Mouse (Mus musculus): Measurements from ENCODE around the gene Odf3l1. TPM values are rescaled to one million over a fixed set of nuclear protein-coding genes. Genes with fewer than 3 reads are reported as not detected.

The Odf3l1 gene
- polyA plus RNA-seq, 1 experiment = 0.22 TPM

DNA sequence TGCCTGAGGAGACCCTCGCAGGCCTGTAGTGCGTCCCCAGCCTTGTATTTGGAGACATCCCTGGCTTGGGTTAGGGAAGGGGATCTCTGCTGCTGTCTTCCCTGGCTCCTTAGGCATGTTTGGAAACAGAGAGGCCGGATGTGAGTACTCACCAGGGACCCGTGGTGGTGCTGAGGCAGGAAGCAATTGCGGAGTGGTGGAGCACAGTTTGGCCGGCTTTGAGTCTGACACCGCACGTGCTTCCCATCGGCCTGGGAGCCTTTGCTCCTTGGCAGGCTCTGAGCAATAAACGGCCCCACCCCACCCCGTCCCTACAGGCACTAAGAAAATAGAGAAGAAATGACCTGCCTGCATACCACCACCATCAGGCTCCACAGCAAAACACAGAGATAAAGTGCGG lies 18.3 kb upstream of the Odf3l1 start:
- DNase-seq (ENCODE audit: extremely low spot score in 1 of 2, low spot score in 1 of 2) = no peak

DNA sequence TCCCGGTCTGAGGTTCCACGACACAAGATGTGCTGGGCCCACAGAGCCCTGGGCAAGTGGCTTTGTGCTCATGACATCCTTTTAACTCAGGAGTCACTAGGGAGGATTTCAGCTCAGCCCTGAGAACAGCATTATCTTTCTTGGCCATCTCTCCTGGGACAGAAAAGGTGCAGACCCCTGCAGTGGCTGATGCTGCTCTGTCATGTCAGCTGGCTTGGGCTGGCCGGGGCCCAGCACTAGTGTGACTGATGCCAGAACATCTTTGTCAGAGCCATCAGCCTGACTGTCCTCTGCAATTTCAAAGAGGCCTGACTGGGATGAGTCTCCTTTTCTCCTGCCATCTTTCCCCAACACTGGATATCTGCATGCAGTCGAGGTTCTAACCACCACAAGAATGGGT lies 17.8 kb upstream of the Odf3l1 start:
- no peak for DNase-seq (ENCODE audit: extremely low spot score in 1 of 2, low spot score in 1 of 2)

DNA sequence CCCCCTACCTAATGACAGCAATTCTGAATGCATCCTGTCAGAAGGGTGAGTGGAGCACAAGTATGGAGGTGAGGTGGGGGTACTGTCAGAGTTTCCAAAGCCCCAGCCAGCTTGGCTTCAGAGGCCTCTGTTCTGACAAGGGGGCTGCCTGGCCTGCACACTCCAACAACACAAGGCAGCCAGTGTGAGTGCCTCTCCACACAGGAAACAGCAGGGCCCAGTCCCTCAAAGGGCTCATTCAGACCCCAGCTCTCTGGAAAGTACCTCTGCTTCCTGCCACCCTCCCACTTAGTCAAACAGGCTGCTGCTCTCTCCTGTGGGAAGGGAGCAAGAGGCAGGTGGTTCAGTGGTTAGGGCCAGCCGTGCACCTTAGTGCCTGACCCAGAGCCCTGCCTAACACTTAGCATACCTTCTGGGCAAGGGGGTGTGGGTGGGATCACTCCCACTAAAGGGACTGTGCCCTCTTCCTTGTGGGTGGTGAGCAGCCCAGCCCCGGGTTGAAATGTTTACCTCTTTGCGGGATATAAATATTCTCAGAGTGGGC lies 17.1 kb upstream of the Odf3l1 start:
- DNase-seq (ENCODE audit: extremely low spot score in 1 of 2, low spot score in 1 of 2) = no peak

DNA sequence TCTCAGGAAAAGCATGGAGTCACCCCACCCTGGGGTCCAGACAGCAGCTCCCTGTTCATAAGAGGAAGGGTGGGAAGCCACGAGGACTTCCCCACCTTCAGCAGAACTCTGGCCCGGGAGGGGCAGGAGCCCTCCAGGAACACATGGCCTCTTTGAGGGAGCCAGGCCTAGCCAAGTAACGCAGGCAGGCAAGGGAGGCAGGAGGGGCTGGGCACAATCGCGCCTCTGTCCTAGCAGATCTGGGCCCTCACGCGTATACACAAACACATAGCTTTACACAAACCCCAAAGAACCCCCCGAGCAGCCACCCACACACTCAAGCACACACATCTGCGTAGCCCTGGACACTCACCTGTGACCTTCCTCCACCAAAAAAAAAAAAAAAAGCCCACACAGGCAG lies 16.3 kb upstream of the Odf3l1 start:
- DNase-seq (ENCODE audit: extremely low spot score in 1 of 2, low spot score in 1 of 2) = peak in 1 of 2 experiments; percentile 32

DNA sequence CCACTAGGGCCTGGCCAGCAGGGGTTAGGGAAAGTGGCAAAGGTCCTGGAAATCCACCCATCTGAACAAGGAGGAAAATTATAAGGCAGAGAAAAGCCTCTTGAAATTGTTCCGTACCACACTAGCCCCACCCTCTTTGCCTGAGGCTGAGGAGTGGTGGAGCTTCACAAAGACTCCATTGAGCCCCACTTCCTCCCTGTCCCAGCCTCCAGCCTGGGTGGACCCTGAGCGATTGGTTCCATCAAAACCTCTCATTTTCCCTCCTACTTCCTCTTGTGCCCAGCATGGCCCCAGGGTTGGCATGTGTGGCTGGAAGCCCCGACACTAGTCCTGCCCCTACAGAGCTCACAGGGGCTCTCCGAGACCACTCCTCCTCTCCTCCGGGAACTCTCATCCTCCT lies 12.8 kb upstream of the Odf3l1 start:
- no peak for DNase-seq (ENCODE audit: extremely low spot score in 1 of 2, low spot score in 1 of 2)

DNA sequence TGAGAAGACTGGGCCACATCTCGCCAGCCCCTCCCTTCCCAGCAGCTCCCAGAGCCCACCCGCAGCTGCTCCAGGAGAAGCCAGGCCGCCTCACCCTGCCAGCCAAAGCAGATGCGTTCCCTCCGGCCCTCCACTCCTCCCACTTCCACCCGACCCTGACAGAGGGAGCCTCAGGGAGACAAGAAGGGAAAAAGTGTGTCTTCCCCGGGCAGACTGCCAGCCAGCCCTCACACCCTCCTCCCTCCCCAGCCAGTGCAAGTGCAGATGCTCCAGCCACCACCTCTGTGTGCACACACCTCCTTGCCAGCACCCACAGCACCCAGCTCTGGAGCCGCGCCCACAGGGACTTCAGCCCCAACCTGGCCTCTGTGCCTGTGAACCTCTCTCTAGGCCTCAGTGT lies 12.3 kb upstream of the Odf3l1 start:
- peak in 1 of 2 experiments; percentile 52 for DNase-seq (ENCODE audit: extremely low spot score in 1 of 2, low spot score in 1 of 2)

DNA sequence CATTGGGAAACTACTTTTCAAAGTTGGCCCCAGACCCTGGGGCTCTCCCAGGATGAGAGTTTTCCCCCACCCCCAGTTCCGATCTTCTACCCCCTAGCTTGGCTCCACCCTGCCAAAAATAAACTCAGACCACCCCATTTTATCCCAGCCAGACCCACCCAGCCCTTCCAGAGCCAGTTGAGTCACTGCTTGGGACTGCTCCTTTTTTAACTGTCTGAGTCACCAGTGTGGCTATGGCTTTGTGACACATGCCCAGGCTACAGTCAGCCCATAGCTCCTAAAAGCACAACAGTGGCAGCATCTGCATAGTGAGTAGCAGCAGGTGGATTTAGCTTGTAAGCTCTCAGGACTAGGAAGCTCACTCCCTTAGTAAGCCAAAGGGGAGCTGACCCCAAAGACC lies 8.6 kb upstream of the Odf3l1 start:
- DNase-seq (ENCODE audit: extremely low spot score in 1 of 2, low spot score in 1 of 2) = peak in 1 of 2 experiments; percentile 31

DNA sequence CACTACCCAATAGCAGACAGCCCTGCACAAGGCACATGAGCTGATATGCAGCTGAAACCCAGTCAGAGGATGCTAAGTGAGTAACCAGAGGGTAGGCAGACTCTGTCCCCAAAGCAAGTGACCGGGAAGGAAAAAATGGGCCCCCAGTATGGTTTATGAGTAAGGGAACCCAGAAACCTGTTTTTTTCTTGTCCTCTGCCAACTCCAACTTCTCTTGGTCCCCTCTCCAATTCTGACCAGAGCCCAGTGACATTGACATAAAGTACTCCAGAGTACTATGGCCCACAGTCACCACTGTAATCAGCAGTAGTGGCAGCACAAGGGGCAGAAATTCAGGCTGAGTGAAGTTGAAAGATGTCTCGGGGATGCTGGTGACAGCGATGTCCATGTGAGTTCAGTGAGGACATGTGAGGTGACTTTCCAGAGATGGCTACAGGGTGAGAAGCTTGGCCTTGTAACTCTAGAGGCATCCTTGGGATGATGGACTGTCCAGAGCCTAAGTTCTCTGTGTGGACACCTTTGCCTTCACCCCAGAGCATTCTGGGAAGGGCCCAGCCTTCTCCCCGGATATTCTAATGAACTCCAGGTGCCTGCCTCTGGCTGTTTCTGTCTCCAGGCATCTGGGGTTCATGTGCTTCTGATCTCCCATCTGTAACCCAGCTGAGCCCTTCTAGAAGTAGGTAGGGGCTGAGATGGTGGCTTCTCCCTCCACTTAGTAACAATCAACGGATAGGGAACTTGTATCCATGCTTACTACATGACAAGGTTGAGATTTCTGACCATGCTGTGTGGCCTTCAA lies 7.8 kb upstream of the Odf3l1 start:
- no peak for DNase-seq (ENCODE audit: extremely low spot score in 1 of 2, low spot score in 1 of 2)

DNA sequence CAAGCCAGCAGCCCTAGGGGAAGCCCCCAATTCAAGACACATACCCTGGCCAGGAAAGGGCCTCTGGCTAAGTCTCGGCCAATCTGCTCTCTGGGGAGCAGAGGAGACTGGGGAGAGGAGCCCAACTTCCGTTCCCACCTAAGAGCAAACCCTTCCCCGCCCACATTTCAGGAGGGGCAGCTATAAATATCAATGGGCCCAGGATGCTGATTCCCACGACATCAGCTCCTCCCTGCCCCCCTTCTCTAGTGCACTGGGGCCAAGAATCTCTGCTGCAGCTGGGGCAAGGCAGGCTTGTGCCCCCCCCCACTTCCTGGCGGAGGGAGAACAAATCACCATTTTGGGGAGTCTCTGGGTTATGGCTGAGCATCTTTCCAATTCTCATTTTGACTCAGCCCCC lies 6.7 kb upstream of the Odf3l1 start:
- peak in 1 of 2 experiments; percentile 35 for DNase-seq (ENCODE audit: extremely low spot score in 1 of 2, low spot score in 1 of 2)

DNA sequence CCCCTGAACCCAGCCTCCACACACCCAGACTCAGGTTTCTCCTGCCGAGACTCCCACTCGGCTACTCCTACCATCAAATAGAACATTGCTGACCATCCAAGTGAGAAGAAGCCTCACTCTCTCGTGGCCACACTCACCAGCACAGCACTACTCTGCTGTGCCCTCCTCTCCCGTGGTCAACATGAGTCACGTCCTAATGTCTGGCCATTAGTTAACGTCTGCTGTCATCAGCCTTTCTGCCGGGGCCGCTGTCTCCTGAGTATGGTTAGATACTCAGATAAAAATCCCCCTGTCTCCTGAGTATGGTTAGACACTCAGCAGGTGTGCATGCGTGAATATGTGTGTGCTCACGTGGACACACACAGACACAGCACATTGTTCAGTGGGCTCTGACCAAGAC lies 6.3 kb upstream of the Odf3l1 start:
- no peak for DNase-seq (ENCODE audit: extremely low spot score in 1 of 2, low spot score in 1 of 2)

DNA sequence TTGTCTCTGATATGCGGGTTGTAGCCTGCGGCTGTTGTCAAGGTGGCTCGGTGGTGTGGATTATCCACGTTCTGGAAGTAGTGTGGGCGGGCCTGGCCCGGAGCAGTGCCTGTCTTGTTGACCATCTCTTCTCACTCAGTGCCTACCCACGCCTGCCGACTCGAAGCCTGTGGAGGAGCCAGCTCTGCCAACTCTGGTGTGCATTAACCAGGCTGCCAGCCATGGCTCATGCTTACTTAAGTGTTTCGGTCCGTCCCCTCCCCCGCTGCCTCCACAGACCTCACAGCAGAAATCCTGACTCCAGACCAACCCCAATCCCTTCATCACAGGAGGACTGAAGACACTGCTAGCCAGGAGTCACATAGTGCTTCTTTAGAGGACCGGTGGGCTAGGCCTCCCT lies 5.1 kb upstream of the Odf3l1 start:
- DNase-seq (ENCODE audit: extremely low spot score in 1 of 2, low spot score in 1 of 2) = peak; percentile 80 to 84

DNA sequence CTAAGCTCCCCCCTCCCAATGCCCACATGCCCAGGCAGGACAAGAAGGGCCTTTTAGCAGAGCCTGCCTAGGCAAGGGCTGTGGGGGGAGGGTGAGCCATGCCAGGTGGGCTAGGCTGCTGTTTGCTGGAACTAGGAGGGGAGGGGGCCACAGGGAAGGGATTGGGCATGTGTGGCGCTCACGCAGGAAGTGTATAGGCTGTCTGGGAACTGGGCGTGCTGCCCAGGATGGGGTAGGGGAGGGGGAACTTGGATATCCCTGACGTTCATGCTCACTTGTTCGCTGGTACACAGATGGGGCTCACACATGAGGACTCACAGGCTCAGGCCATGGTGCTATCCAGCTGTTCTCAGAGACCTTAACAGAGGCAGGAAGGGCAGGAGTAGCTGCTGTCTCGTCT lies 3.8 kb upstream of the Odf3l1 start:
- peak in 1 of 2 experiments; percentile 55 for DNase-seq (ENCODE audit: extremely low spot score in 1 of 2, low spot score in 1 of 2)

DNA sequence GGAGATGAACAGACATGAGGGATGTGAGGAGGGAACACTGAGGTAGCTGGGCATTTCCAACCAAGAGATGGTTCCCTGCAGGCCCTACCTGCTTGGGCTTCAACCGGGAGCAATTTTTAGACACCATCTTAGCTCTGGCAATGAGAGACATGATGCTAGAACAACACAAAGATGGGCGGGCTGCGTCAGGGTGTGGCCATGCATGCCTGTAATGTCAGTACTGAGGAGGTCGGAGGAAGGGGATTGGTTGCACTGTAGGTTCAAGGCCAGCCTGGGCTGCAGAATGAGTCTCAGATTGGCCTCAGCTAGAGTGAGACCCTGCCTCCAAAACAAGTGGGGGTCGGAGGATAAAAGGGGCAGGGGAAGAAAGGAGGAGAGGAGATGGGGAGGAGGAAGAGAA lies 2.0 kb upstream of the Odf3l1 start:
- no peak for DNase-seq (ENCODE audit: extremely low spot score in 1 of 2, low spot score in 1 of 2)

DNA sequence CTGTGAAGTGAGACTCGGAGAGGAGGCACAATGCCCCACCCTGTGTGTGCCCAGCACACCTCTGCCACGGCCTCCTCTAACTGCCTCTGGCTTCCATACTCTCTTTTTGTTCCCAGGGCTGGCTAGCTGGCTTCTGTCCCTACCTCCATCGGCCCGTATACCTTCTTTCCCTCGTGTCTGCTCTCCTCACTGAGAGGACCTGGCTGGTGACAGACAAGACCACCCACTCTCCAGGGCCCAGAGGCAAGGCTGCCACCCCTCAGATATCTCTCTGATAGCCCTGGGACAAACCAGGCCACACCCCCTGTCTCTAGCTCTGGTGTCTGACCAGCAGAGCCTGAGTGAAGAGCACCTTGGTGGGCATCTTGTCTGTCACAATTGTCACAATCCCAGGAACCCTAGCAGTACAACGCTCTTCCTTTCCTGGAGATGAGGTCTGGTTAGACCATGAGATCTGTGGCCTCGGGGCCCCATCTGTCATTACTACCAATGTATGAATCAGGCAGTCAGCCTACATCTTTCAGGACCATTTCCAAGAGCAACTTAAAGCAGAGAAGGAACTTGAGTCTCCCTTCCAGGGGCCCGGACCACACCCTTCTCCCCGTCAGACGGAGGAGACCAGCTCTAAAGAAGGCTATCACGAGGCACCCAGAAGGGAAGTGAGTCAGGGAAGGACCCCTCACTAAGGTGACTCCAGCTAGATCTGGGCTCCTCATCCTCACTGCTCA lies 1.4 kb upstream of the Odf3l1 start:
- DNase-seq (ENCODE audit: extremely low spot score in 1 of 2, low spot score in 1 of 2) = no peak

DNA sequence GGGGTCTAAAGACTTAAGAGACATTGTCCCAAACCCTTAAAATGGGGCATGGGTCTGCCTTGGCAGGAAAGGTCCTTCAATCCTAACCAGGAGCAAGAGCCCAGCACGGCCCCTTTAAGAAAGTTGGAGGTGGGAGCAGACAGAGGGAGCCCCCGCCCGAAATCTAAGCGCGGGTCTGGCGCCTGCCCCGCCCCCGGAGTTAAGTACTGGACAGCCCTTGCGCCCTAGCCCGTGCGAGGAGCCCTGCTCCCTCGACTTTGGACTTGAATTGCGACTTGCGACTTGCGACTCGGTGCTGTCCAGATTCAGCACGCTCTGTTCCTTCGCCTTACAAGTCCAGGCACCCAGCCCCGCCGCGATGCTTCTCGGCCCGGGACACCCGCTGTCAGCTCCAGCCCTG lies 353 bp upstream of the Odf3l1 start, which contains the start of gene Cspg4:
Gene Cspg4, plus strand, starts transcription at position 202 of the 400 bp plus-strand sequence.
- DNase-seq (ENCODE audit: extremely low spot score in 1 of 2, low spot score in 1 of 2) = no peak

DNA sequence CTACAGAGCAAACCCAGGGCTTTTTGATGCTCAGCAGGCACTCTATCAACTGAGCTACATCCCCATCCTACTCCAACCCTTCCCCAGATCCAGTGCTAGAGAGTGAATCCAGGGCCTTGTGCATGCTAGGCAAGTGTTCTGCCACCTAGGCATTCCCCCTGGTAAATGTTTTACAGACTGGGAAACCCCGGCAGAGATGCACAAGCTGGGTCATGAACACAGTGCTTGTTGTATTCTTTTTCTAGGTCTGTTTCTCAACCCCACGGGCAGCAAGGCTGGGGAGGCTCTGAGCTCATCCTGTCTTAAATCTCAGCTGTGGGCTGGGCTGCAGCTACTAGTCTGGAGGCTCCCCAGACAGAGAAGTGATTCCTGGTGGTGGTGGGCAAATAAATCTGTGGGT lies 1.6 kb downstream of the Odf3l1 start:
- DNase-seq (ENCODE audit: extremely low spot score in 1 of 2, low spot score in 1 of 2) = no peak

DNA sequence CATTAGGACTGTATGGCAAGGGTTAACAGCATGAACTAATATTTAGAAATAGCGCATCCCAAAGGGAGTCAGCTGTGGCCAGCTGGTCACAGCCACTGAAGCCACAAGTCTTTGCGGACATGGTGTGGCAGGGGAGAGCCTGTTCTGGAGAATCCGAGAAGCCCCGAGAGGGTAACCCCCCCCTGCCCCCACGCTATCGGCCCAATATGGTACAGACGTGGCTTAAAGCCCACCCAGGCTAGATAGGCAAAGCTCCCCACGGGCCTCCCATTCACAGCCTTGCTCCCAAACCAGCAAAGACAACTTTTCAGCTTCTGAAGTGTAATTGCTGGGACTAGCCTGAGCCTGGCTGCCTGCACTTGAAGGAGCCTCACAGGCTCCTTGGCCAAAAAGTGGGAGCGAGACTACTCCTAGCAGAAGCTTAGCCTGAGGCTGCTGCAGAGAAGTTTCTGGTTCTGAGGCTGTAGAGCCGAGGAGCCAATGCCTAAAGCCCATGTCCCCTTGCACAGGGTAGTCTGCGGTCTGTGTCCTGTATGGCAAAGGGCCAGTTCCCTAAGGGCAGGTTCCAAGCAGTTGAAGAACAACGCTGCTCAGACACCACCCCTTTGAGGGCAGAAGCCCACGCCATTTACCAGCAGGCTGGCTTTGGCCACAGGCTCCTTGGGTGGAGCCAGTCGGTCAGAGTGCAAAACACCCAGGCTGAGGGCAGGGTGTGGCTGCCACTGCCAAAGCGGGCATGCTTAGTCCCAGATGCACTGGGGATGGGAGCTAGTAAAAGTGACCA lies 3.8 kb downstream of the Odf3l1 start:
- DNase-seq (ENCODE audit: extremely low spot score in 1 of 2, low spot score in 1 of 2) = no peak

DNA sequence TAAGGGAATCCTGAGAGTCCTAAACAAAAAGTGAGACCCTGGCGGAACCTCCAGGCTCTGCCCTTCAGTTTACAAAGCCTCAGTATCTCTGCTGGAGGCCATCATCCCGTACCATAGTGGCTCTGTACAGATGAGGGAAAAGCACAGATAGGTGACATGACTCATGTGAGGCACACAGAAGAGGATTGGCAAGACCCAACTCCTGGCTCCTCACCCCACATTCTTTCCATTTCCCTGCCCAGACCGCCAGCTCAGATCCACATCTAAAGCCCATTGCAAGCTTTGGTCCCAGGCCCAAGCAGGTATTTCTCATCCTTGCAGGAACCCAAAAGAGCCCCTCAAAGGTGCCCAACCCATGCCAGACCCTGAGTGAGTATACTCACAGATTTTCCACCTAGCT lies 4.4 kb downstream of the Odf3l1 start:
- no peak for DNase-seq (ENCODE audit: extremely low spot score in 1 of 2, low spot score in 1 of 2)

DNA sequence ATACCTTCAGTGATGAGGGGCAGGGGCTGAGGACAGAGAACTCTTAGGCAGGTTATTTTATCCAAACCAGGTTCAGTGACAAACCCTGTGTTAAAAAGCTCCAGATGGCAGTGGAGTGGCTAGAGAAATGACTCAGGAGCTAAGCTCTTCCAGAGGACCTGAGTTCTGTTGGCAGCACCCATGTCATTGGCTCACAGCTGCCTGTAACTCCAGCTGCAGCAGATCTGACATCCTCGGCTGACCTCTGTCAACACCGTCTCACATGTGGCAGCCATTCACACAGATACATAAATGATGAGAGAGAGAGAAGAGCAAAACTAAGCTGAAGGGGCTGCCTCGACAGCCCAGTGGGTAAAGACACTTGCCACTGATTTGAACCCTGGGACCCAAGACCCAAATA lies 7.0 kb downstream of the Odf3l1 start:
- DNase-seq (ENCODE audit: extremely low spot score in 1 of 2, low spot score in 1 of 2) = no peak

DNA sequence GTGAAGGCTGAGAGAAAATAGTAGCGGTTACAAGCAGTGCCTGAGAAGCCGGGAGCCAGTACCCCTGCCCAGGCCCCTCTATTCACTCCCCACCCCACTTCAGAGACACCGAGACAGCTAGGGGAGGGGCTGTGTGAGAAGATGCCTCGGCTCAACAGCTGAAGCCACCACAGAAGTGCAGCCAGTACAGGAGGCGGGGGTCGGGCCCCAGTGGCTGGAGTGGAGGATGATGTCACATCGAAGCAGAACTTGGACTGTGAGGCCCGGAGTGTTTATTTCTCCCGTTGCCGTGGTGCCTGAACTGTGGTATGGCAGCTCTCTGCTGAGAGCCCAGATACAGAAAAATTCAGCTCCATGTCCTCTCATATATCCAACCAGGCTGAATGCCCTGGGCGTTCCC lies 12.7 kb downstream of the Odf3l1 start:
- DNase-seq (ENCODE audit: extremely low spot score in 1 of 2, low spot score in 1 of 2) = no peak

DNA sequence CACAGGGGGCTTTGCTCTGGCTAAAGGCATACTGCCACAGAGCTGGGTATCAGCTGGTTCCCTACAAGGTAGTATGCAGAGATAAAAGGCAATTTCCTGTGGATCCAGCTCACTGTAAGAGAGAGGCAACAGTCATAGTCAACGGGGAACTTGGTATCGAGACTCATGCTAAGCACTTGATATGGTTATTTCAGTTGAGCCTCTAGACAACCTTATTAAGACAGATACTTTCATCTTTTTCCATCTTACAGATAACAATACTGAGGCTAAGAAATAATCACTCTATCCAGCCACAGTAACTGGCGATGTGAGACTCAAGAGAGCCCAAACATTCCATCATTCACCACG lies 13.6 kb downstream of the Odf3l1 start:
- no peak for DNase-seq (ENCODE audit: extremely low spot score in 1 of 2, low spot score in 1 of 2)

All from frontal cortex, adult 2 months (tissue).